Mouse (Mus musculus): ENCODE measurements around the gene Gm20388. TPM values are rescaled to one million over a fixed set of nuclear protein-coding genes. Genes with fewer than 3 reads are reported as not detected.

The Gm20388 gene
- total RNA-seq, 2 experiments from 2014 or later = 1.9 to 2.0 TPM

GRCm38 (mm10) chr8:120566681-120567080, 656.0 kb downstream of the Gm20388 start:
- no peak for DNase-seq

- DNase-seq = no peak
These were observed 657.1 kb downstream of the Gm20388 start for GRCm38 (mm10) chr8:120567731-120568130.

- DNase-seq = no peak
These were observed 657.6 kb downstream of the Gm20388 start for GRCm38 (mm10) chr8:120568164-120568798.

- no peak for DNase-seq
These were observed 658.5 kb downstream of the Gm20388 start for GRCm38 (mm10) chr8:120569123-120569522.

GRCm38 (mm10) chr8:120569939-120570715, 659.5 kb downstream of the Gm20388 start:
- DNase-seq = peak; percentile 89

GRCm38 (mm10) chr8:120571561-120571960, 660.9 kb downstream of the Gm20388 start:
- no peak for DNase-seq

GRCm38 (mm10) chr8:120572534-120572933, 661.9 kb downstream of the Gm20388 start:
- DNase-seq = no peak

GRCm38 (mm10) chr8:120573866-120574265, 663.2 kb downstream of the Gm20388 start:
- no peak for DNase-seq

GRCm38 (mm10) chr8:120574941-120575340, 664.3 kb downstream of the Gm20388 start:
- DNase-seq = peak; percentile 73

GRCm38 (mm10) chr8:120575801-120576200, 665.2 kb downstream of the Gm20388 start:
- no peak for DNase-seq

- no peak for DNase-seq
These were observed 667.2 kb downstream of the Gm20388 start for GRCm38 (mm10) chr8:120577821-120578220.

- DNase-seq = no peak
These were observed 669.8 kb downstream of the Gm20388 start for GRCm38 (mm10) chr8:120580336-120581000.

GRCm38 (mm10) chr8:120581329-120581728, 670.7 kb downstream of the Gm20388 start:
- no peak for DNase-seq

GRCm38 (mm10) chr8:120581811-120582210, 671.2 kb downstream of the Gm20388 start:
- DNase-seq = peak; percentile 61

- DNase-seq = no peak
These were observed 674.9 kb downstream of the Gm20388 start for GRCm38 (mm10) chr8:120585521-120585920.

- DNase-seq = peak; percentile 99
These were observed 678.5 kb downstream of the Gm20388 start, which contains the start of gene Gins2 for GRCm38 (mm10) chr8:120588908-120589771. Gins2 (minus strand) TSS chr8:120589304.

GRCm38 (mm10) chr8:120589921-120590320, 679.3 kb downstream of the Gm20388 start:
- DNase-seq = peak; percentile 61

GRCm38 (mm10) chr8:120591587-120592292, 681.1 kb downstream of the Gm20388 start:
- no peak for DNase-seq

GRCm38 (mm10) chr8:120594571-120594970, 683.9 kb downstream of the Gm20388 start:
- DNase-seq = no peak

- peak; percentile 75 for DNase-seq
These were observed 685.3 kb downstream of the Gm20388 start for GRCm38 (mm10) chr8:120595963-120596362.

- no peak for DNase-seq
These were observed 687.9 kb downstream of the Gm20388 start for GRCm38 (mm10) chr8:120598579-120598978.
